Mouse (Mus musculus): ENCODE data around the gene Map10.

DNA sequence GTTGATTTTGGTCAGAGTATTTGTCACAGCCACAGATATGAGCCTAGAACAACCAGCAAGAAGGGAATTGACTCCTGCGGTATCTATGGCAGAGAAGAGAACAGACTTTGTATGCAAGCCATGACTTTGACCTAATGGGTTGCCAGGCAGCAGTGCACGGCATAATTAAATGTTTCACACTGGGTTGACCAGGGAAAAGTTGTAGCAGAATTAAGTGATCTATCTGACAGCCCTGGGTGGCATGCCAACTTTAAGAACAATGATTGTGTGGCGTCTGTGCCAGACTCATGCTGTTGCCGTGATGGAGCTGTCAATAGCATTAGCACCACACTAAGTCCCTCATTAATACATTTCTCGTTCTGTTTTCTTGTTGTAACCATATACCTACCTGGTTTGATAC, 11.1 kb upstream of the Map10 start:
- no peak for TF ChIP-seq SRF (IDR thresholded peaks at IDR 0.05; ENCODE audit: control insufficient read depth, insufficient read length, low read depth)
- no peak for TF ChIP-seq POLR2A (IDR thresholded peaks at IDR 0.05; ENCODE audit: insufficient read length, low read depth)

Measured in myocyte (in vitro differentiated cells).